Mouse (Mus musculus): ENCODE results near the gene Abhd14a.

DNA sequence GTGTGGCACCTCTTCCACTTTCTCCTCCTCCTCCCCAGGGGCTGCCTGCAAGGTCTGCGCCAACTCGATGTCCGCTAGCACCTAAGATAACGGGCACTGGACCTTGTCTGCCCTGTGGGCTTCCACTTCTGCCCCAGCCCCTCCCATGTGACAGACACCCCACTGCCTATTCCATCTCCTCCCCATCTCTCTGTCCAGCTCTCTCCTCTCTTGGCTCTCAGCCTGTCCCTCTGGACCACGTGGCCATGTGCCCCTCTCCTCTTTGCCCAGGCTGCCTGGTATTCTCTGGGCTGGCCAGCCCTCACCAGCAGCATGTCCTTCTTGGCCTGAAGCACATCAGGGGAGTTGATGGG lies 26.3 kb upstream of the Abhd14a start:
- TF ChIP-seq POLR2A (IDR thresholded peaks at IDR 0.05; ENCODE audit: insufficient read depth, low read depth, low read length) (no peak), CTCF (IDR thresholded peaks at IDR 0.05) (no peak), EP300 (IDR thresholded peaks at IDR 0.05; ENCODE audit: insufficient read depth, low read depth, low read length) (no peak)
